Mouse (Mus musculus): ENCODE measurements around the gene Gps1. TPM values are rescaled to one million over a fixed set of nuclear protein-coding genes. Genes with fewer than 3 reads are reported as not detected.

Gene Gps1
- polyA plus RNA-seq, 1 experiment from 2014 or later: 305 TPM

DNA sequence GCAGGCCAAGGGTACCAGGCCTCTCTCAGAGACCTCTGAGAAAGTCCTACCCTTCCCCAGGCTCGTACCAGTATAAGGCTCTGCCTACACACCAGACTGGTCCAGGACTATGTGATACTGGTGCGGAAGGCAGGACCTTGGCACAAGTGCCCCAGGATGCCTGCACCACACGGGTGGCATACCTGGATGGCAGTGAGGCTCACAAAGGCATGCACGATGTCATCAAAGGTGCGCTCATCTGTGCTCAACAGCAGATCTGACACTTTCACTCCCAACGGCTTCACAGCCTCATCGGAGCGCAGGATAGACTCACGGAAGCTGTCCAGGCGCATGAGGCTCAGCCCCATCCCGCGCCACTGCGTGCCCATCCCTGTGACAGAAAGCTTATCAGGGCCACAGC lies 34.2 kb downstream of the Gps1 start:
- H3K36me3 ChIP-seq (ENCODE audit: control insufficient read depth, insufficient read depth): peaks cover 62% of the 10 kb centered on the region
- H3K9ac ChIP-seq (replicated peaks; ENCODE audit: low read depth, low read length): no peak overlapping the region
- WGBS: 92% methylated on average over 13 of the region's 13 CpGs
- no peak for ATAC-seq
- H3K27me3 ChIP-seq (replicated peaks; ENCODE audit: control insufficient read depth, insufficient read depth, low read length): no peaks in the 10 kb centered on the region
- no peak overlapping the region for H3K4me2 ChIP-seq (ENCODE audit: low read length)
- H3K9me3 ChIP-seq (ENCODE audit: control insufficient read depth, low read length): no peaks in the 10 kb centered on the region
- H3K27ac ChIP-seq (ENCODE audit: low read length): no peak overlapping the region
- H3K4me1 ChIP-seq (replicated peaks; ENCODE audit: control insufficient read depth, insufficient read depth, low read length): peaks cover 26% of the 10 kb centered on the region
- no peak overlapping the region for H3K4me3 ChIP-seq (replicated peaks; ENCODE audit: low read length)

DNA sequence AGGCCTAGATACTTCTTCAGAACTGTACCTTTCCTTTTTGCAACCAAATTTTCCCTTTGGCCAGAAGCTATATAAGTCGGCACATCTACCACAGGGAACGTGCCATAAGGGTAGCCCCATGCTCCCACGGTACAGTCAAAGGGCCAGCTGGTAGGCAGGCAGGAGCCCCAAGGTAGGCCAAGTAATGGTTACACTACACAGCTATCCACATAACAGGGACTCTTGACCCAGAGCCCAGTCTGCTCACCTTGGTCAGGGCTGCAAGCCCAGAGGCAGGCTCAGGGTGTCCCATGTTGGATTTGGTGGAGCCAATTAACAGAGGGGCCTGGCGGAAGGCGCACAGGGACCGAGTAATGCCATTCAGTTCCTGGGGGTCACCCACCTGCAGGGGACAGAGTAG lies 35.5 kb downstream of the Gps1 start:
- 95% methylated on average over 6 of the region's 6 CpGs for WGBS

DNA sequence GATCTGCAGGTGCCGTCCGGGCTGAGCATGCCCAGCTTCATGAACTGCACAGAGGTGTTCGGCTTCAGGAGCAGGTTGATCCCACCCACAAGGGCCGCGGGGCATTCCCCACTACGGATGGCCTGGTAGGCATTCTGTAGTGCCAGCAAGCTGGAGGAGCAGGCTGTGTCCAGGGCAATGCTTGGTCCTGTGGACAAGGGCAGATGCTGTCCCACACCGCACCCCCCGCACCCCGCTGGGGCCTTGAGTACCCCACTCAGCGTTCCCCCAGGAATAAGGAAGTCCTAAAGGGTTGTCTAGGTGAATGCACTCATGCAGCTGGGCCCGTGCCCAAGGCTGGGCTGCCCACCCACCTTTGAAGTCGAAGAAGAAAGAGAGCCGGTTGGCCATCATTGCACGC lies 36.5 kb downstream of the Gps1 start:
- ATAC-seq: no peak
- H3K4me2 ChIP-seq (ENCODE audit: low read length): no peak overlapping the region
- no peaks in the 10 kb centered on the region for H3K27me3 ChIP-seq (replicated peaks; ENCODE audit: control insufficient read depth, insufficient read depth, low read length)
- WGBS: 82% methylated on average over 14 of the region's 14 CpGs
- H3K9ac ChIP-seq (replicated peaks; ENCODE audit: low read depth, low read length): no peak overlapping the region
- no peak overlapping the region for H3K27ac ChIP-seq (ENCODE audit: low read length)
- no peak overlapping the region for H3K4me3 ChIP-seq (replicated peaks; ENCODE audit: low read length)
- peaks cover 33% of the 10 kb centered on the region for H3K4me1 ChIP-seq (replicated peaks; ENCODE audit: control insufficient read depth, insufficient read depth, low read length)
- H3K9me3 ChIP-seq (ENCODE audit: control insufficient read depth, low read length): no peaks in the 10 kb centered on the region
- H3K36me3 ChIP-seq (ENCODE audit: control insufficient read depth, insufficient read depth): peaks cover 42% of the 10 kb centered on the region

More for the DNA sequence above, 35.5 kb downstream of the Gps1 start:
- Histone ChIP-seq H3K36me3 (ENCODE audit: control insufficient read depth, insufficient read depth) (peaks cover 50% of the 10 kb centered on the region), H3K9me3 (ENCODE audit: control insufficient read depth, low read length) (no peaks in the 10 kb centered on the region), H3K27ac (ENCODE audit: low read length) (no peak overlapping the region), H3K27me3 (replicated peaks; ENCODE audit: control insufficient read depth, insufficient read depth, low read length) (no peaks in the 10 kb centered on the region), H3K4me3 (replicated peaks; ENCODE audit: low read length) (no peak overlapping the region), H3K4me2 (ENCODE audit: low read length) (no peak overlapping the region), H3K9ac (replicated peaks; ENCODE audit: low read depth, low read length) (no peak overlapping the region), H3K4me1 (replicated peaks; ENCODE audit: control insufficient read depth, insufficient read depth, low read length) (peaks cover 26% of the 10 kb centered on the region)
- ATAC-seq: no peak

- H3K9ac ChIP-seq (replicated peaks; ENCODE audit: low read depth, low read length): peak overlapping the region; percentile 7; the same call in 1 of the 2 replicates
- peaks cover 35% of the 10 kb centered on the region for H3K36me3 ChIP-seq (ENCODE audit: control insufficient read depth, insufficient read depth)
- H3K27ac ChIP-seq (ENCODE audit: low read length): no peak overlapping the region
- peaks cover 35% of the 10 kb centered on the region for H3K4me1 ChIP-seq (replicated peaks; ENCODE audit: control insufficient read depth, insufficient read depth, low read length)
- H3K4me2 ChIP-seq (ENCODE audit: low read length): peak overlapping the region; percentile 68
- no peaks in the 10 kb centered on the region for H3K9me3 ChIP-seq (ENCODE audit: control insufficient read depth, low read length)
- H3K4me3 ChIP-seq (replicated peaks; ENCODE audit: low read length): peak overlapping the region; percentile 14
- WGBS: 79% methylated on average over 14 of the region's 14 CpGs
- no peak for ATAC-seq
- H3K27me3 ChIP-seq (replicated peaks; ENCODE audit: control insufficient read depth, insufficient read depth, low read length): no peaks in the 10 kb centered on the region
Measured at GRCm38 (mm10) chr11:120821076-120821922, 37.2 kb downstream of the Gps1 start.

- Histone ChIP-seq H3K27ac (ENCODE audit: low read length) (no peak overlapping the region), H3K9ac (replicated peaks; ENCODE audit: low read depth, low read length) (peak overlapping the region; percentile 67), H3K9me3 (ENCODE audit: control insufficient read depth, low read length) (no peaks in the 10 kb centered on the region), H3K27me3 (replicated peaks; ENCODE audit: control insufficient read depth, insufficient read depth, low read length) (no peaks in the 10 kb centered on the region), H3K36me3 (ENCODE audit: control insufficient read depth, insufficient read depth) (peaks cover 25% of the 10 kb centered on the region), H3K4me1 (replicated peaks; ENCODE audit: control insufficient read depth, insufficient read depth, low read length) (peaks cover 35% of the 10 kb centered on the region), H3K4me3 (replicated peaks; ENCODE audit: low read length) (peak overlapping the region; percentile 50), H3K4me2 (ENCODE audit: low read length) (peak overlapping the region; percentile 68)
- no peak for ATAC-seq
- 62% methylated on average over 4 of the region's 4 CpGs for WGBS
Measured at GRCm38 (mm10) chr11:120822321-120822720, 38.2 kb downstream of the Gps1 start.

GRCm38 (mm10) chr11:120822831-120823550 lies 38.9 kb downstream of the Gps1 start:
- peak overlapping the region; percentile 50 for H3K4me3 ChIP-seq (replicated peaks; ENCODE audit: low read length)
- no peaks in the 10 kb centered on the region for H3K9me3 ChIP-seq (ENCODE audit: control insufficient read depth, low read length)
- H3K36me3 ChIP-seq (ENCODE audit: control insufficient read depth, insufficient read depth): peaks cover 19% of the 10 kb centered on the region
- peak overlapping the region; percentile 99 for H3K27ac ChIP-seq (ENCODE audit: low read length)
- H3K4me1 ChIP-seq (replicated peaks; ENCODE audit: control insufficient read depth, insufficient read depth, low read length): peaks cover 35% of the 10 kb centered on the region
- under 1% methylated on average over 14 of the region's 14 CpGs for WGBS
- peak overlapping the region; percentile 68 for H3K4me2 ChIP-seq (ENCODE audit: low read length)
- H3K9ac ChIP-seq (replicated peaks; ENCODE audit: low read depth, low read length): peak overlapping the region; percentile 67
- no peak for ATAC-seq
- H3K27me3 ChIP-seq (replicated peaks; ENCODE audit: control insufficient read depth, insufficient read depth, low read length): no peaks in the 10 kb centered on the region

DNA sequence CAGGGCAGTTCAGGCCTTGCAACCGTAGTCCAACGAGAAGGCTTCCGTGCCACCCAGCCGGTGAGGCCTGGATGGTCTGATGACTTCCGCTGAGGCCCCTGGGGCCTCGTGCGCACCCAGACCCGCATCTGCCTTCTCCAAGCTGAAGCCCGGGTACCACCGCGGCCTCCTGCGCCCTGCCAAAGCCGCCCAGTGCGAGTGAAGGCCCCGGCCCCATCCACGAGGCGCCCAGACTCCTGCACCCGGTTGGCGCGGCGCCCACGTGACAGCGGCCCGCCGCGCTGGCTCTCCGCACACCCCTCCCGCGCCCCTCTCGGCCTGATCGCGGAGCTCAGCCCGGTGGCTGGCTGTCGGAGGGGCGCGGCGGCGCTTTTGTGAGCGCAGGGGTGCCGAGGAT lies 39.5 kb downstream of the Gps1 start:
- Histone ChIP-seq H3K27me3 (replicated peaks; ENCODE audit: control insufficient read depth, insufficient read depth, low read length) (no peaks in the 10 kb centered on the region), H3K4me2 (ENCODE audit: low read length) (peak overlapping the region; percentile 68), H3K4me3 (replicated peaks; ENCODE audit: low read length) (peak overlapping the region; percentile 50), H3K4me1 (replicated peaks; ENCODE audit: control insufficient read depth, insufficient read depth, low read length) (peaks cover 35% of the 10 kb centered on the region), H3K36me3 (ENCODE audit: control insufficient read depth, insufficient read depth) (peaks cover 13% of the 10 kb centered on the region), H3K9me3 (ENCODE audit: control insufficient read depth, low read length) (no peaks in the 10 kb centered on the region), H3K27ac (ENCODE audit: low read length) (peak overlapping the region; percentile 99), H3K9ac (replicated peaks; ENCODE audit: low read depth, low read length) (peak overlapping the region; percentile 67)
- ATAC-seq: peak; percentile 49
- 0% methylated on average over 40 of the region's 40 CpGs for WGBS

GRCm38 (mm10) chr11:120823956-120824786 lies 40.1 kb downstream of the Gps1 start, which contains the start of gene Fasn:
Gene Fasn, minus strand, starts transcription at chr11:120824547.
- Histone ChIP-seq H3K4me3 (replicated peaks; ENCODE audit: low read length) (peak within 1 kb of the TSS; percentile 50), H3K27me3 (replicated peaks; ENCODE audit: control insufficient read depth, insufficient read depth, low read length) (no peaks in the 10 kb centered on the region), H3K36me3 (ENCODE audit: control insufficient read depth, insufficient read depth) (peaks cover 7% of the 10 kb centered on the region), H3K4me1 (replicated peaks; ENCODE audit: control insufficient read depth, insufficient read depth, low read length) (peaks cover 35% of the 10 kb centered on the region), H3K27ac (ENCODE audit: low read length) (peak within 1 kb of the TSS; percentile 99), H3K9ac (replicated peaks; ENCODE audit: low read depth, low read length) (peak within 1 kb of the TSS; percentile 67), H3K9me3 (ENCODE audit: control insufficient read depth, low read length) (no peaks in the 10 kb centered on the region), H3K4me2 (ENCODE audit: low read length) (peak within 1 kb of the TSS; percentile 68)
- peak; percentile 91 for ATAC-seq
- WGBS: under 1% methylated on average over 88 of the region's 109 CpGs

Data from forebrain, embryonic 16.5 days (tissue).